In the genomic region with DNA sequence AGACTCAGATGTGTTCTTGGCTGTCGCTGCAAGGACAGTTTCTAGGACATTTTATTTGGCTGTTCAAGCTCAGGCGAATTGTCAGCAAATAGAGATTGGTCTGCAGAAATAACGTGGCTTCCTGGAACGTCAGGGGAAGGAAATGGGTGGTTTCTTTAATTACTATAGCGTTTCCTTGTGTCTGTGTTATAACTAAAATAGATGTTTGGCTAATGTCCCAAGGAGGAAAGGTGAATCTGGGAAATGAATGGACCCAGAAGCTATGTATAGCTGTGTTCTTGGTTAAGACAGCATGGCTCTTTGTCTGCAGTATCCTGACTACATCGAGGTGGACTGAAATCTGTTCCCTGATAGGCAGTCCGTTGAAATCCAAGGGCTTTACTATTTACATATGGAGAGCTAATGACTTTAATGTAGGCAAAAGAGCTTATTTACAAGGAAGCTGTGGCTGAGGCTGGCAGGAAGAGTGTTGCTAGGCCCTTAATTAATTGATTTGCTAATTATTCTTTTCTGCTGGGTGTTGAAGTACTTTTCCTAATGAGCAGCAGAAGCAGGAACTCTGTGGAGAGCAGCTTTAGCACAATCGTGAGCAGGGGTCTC, we compare ENCODE assay signal across 8 mouse cellular contexts.
A peak's percentile ranks its signal among the peaks of the same experiment; 100 is the strongest.
DNase-seq lines count a peak whose midpoint lies in the region; ATAC-seq lines count a peak whose summit lies in the region.

No protein-coding gene starts in this region.

- H3K27me3 ChIP-seq in midbrain, embryonic 12.5 days, result no peaks in the 10 kb centered on the region
- no peaks in the 10 kb centered on the region for H3K27me3 ChIP-seq in midbrain, embryonic 10.5 days (ENCODE audit: low read depth, poor library complexity, severe bottlenecking)
- no peaks in the 10 kb centered on the region for H3K27me3 ChIP-seq in forebrain, embryonic 12.5 days
- no peaks in the 10 kb centered on the region for H3K27me3 ChIP-seq in intestine, embryonic 15.5 days (replicated peaks)

- no peaks in the 10 kb centered on the region for H3K4me1 ChIP-seq in midbrain, embryonic 12.5 days
- H3K4me1 ChIP-seq in midbrain, embryonic 10.5 days, result peaks cover 4% of the 10 kb centered on the region; the same call in 1 of the 2 replicates
- peaks cover 4% of the 10 kb centered on the region; the same call in 1 of the 2 replicates for H3K4me1 ChIP-seq in forebrain, embryonic 12.5 days
- H3K4me1 ChIP-seq in intestine, embryonic 15.5 days (replicated peaks), result no peaks in the 10 kb centered on the region

- H3K4me3 ChIP-seq in midbrain, embryonic 12.5 days, result no peak overlapping the region
- H3K4me3 ChIP-seq in midbrain, embryonic 10.5 days, result no peak overlapping the region
- no peak overlapping the region for H3K4me3 ChIP-seq in forebrain, embryonic 12.5 days (replicated peaks)
- H3K4me3 ChIP-seq in intestine, embryonic 15.5 days (replicated peaks), result no peak overlapping the region

- H3K4me2 ChIP-seq in midbrain, embryonic 12.5 days (replicated peaks), result no peak overlapping the region
- H3K4me2 ChIP-seq in forebrain, embryonic 12.5 days, result 0 out of 2 replicates have a peak overlapping the region, but pooled peaks have one; percentile 8
- peak overlapping the region; percentile 19; the same call in 1 of the 2 replicates for H3K4me2 ChIP-seq in intestine, embryonic 15.5 days (replicated peaks)

- 57% methylated on average over 8 of the region's 8 CpGs for WGBS in midbrain, embryonic 12.5 days
- 58% methylated on average over 8 of the region's 8 CpGs for WGBS in midbrain, embryonic 10.5 days
- 35% methylated on average over 8 of the region's 8 CpGs for whole genome bisulfite sequencing in forebrain, embryonic 12.5 days
- WGBS in intestine, embryonic 15.5 days, result 21% methylated on average over 8 of the region's 8 CpGs

- ATAC-seq in midbrain, embryonic 12.5 days (ENCODE audit: low FRiP score, low read depth), result peak; percentile 30; the same call in 1 of the 2 replicates
- peak; percentile 83; the same call in 1 of the 2 replicates for ATAC-seq in forebrain, embryonic 12.5 days (ENCODE audit: low FRiP score)
- no peak for ATAC-seq in intestine, embryonic 15.5 days

- H3K36me3 ChIP-seq in midbrain, embryonic 12.5 days, result no peaks in the 10 kb centered on the region
- H3K36me3 ChIP-seq in midbrain, embryonic 10.5 days, result no peaks in the 10 kb centered on the region
- H3K36me3 ChIP-seq in forebrain, embryonic 12.5 days (replicated peaks), result no peaks in the 10 kb centered on the region
- no peaks in the 10 kb centered on the region for H3K36me3 ChIP-seq in intestine, embryonic 15.5 days

- H3K9me3 ChIP-seq in midbrain, embryonic 12.5 days, result no peaks in the 10 kb centered on the region
- no peaks in the 10 kb centered on the region for H3K9me3 ChIP-seq in midbrain, embryonic 10.5 days (replicated peaks)
- H3K9me3 ChIP-seq in forebrain, embryonic 12.5 days, result no peaks in the 10 kb centered on the region
- H3K9me3 ChIP-seq in intestine, embryonic 15.5 days, result no peaks in the 10 kb centered on the region

- no peak overlapping the region for H3K9ac ChIP-seq in midbrain, embryonic 12.5 days (replicated peaks)
- no peak overlapping the region for H3K9ac ChIP-seq in forebrain, embryonic 12.5 days
- no peak overlapping the region for H3K9ac ChIP-seq in intestine, embryonic 15.5 days

- DNase-seq in midbrain, embryonic 10.5 days (ENCODE audit: low spot score), result no peak
- DNase-seq in lung, postnatal 36 days, result peak; percentile 83
- no peak for DNase-seq in layer of hippocampus, adult 9-11 months
- DNase-seq in left cerebral cortex, adult 9 months (ENCODE audit: low spot score in 2 of 2), result no peak
- no peak for DNase-seq in frontal cortex, postnatal 14 days (ENCODE audit: low spot score in 2 of 2)

- no peak overlapping the region for H3K27ac ChIP-seq in midbrain, embryonic 12.5 days (replicated peaks)
- no peak overlapping the region for H3K27ac ChIP-seq in midbrain, embryonic 10.5 days (replicated peaks)
- H3K27ac ChIP-seq in forebrain, embryonic 12.5 days, result peak overlapping the region; percentile 16; the same call in 1 of the 2 replicates
- peak overlapping the region; percentile 4; the same call in 1 of the 2 replicates for H3K27ac ChIP-seq in intestine, embryonic 15.5 days

Comparison
In these comparisons a context has a peak if more than half of its experiments do, and no peak if none do; other contexts are left out.
1. H3K27ac ChIP-seq: peak in forebrain, embryonic 12.5 days (single experiment) and intestine, embryonic 15.5 days (single experiment); none in midbrain, embryonic 12.5 days (single experiment) and midbrain, embryonic 10.5 days (single experiment).